Mouse (Mus musculus) CH12.LX (cell line): ENCODE data around the gene Mep1a. TPM values are rescaled to one million over a fixed set of nuclear protein-coding genes. Genes with fewer than 3 reads are reported as not detected.

Experiments used
- DNase-seq: peaks from one replicate; pipeline ENCODE4 v3.0.0-alpha.2; 2013; ENCODE audit errors: extremely low read depth
- H3K27ac ChIP-seq: 2 replicates; pipeline ENCODE4 v1.5.1; 2012; ENCODE audit warnings: low read depth, mild to moderate bottlenecking, control low read depth, moderate library complexity; ENCODE audit not compliant: insufficient read depth
- H3K27me3 ChIP-seq: replicated peaks from 2 replicates; pipeline ENCODE3; 2012; ENCODE audit warnings: inconsistent platforms
- H3K36me3 ChIP-seq, 2 experiments: replicated peaks in 1 of 2; 2 replicates each; pipeline versions ENCODE3 to v1.6.1; 2012; ENCODE audit warnings: inconsistent platforms in 1 of 2, low read length in 1 of 2, mild to moderate bottlenecking in 1 of 2, mixed read lengths in 1 of 2, moderate library complexity in 1 of 2; ENCODE audit not compliant: control insufficient read depth in 1 of 2, insufficient read depth in 1 of 2
- H3K4me1 ChIP-seq, 2 experiments: 2 replicates each; pipeline ENCODE4 v1.6.1; 2012; ENCODE audit warnings: inconsistent platforms in 1 of 2, moderate library complexity in 1 of 2; ENCODE audit not compliant: insufficient read depth in 2 of 2, control insufficient read depth in 1 of 2
- H3K4me2 ChIP-seq: 2 replicates; pipeline ENCODE4 v1.6.1; 2012; ENCODE audit warnings: low read depth, mild to moderate bottlenecking, control low read depth; ENCODE audit not compliant: poor library complexity, insufficient read depth, severe bottlenecking
- H3K4me3 ChIP-seq, 3 experiments: fragments of 150-350 bp in 1 of 3; sonication (generic) in 1 of 3; replicated peaks in 1 of 3; 2 replicates each; pipeline versions ENCODE3 to v1.5.1; 2011 to 2012; ENCODE audit warnings: low read depth in 2 of 3, low read length in 2 of 3, mild to moderate bottlenecking in 2 of 3, moderate library complexity in 2 of 3, control low read depth in 1 of 3, improper control_type of control experiment in 1 of 3, inconsistent platforms in 1 of 3, mixed read lengths in 1 of 3; ENCODE audit not compliant: poor library complexity in 1 of 3
- H3K79me2 ChIP-seq: replicated peaks from 2 replicates; pipeline ENCODE4 v1.6.1; 2012; ENCODE audit warnings: mild to moderate bottlenecking, moderate library complexity; ENCODE audit not compliant: control insufficient read depth, poor library complexity, insufficient read depth, severe bottlenecking; ENCODE audit errors: extremely low read depth
- H3K9ac ChIP-seq: 2 replicates; pipeline ENCODE4 v1.6.1; 2012; ENCODE audit warnings: low read depth, mild to moderate bottlenecking, control low read depth, moderate library complexity; ENCODE audit not compliant: insufficient read depth
- H3K9me3 ChIP-seq: replicated peaks from 2 replicates; pipeline ENCODE3; 2012; ENCODE audit warnings: low read length, inconsistent platforms, mixed read lengths
- BHLHE40 ChIP-seq: IDR thresholded peaks from 2 replicates; pipeline ENCODE4 v1.6.1; 2011; ENCODE audit warnings: mild to moderate bottlenecking, low read depth, low read length, improper control_type of control experiment
- CHD2 ChIP-seq: IDR thresholded peaks from 2 replicates; pipeline ENCODE4 v1.6.1; 2011; ENCODE audit warnings: low read length, improper control_type of control experiment
- CTCF ChIP-seq, 2 experiments: IDR thresholded peaks in 1 of 2; conservative IDR thresholded peaks in 1 of 2; 2 replicates each; pipeline ENCODE4 v1.5.1; 2011 to 2012; ENCODE audit warnings: low read depth in 2 of 2, low read length in 2 of 2, improper control_type of control experiment in 1 of 2, inconsistent platforms in 1 of 2, mild to moderate bottlenecking in 1 of 2, moderate library complexity in 1 of 2
- ETS1 ChIP-seq: conservative IDR thresholded peaks from 2 replicates; pipeline ENCODE4 v1.6.1; 2012; ENCODE audit warnings: low read depth, mild to moderate bottlenecking, inconsistent platforms, low read length, improper control_type of control experiment, moderate library complexity
- JUN ChIP-seq: IDR thresholded peaks from 2 replicates; pipeline ENCODE4 v1.6.1; 2011; ENCODE audit warnings: low read depth, mild to moderate bottlenecking, low read length, improper control_type of control experiment, moderate library complexity; ENCODE audit not compliant: insufficient read depth
- KAT2A ChIP-seq: IDR thresholded peaks from 2 replicates; pipeline ENCODE4 v1.6.1; 2012; ENCODE audit warnings: low read length, improper control_type of control experiment, inconsistent platforms; ENCODE audit not compliant: insufficient replicate concordance
- MAZ ChIP-seq: IDR thresholded peaks from 2 replicates; pipeline ENCODE4 v1.6.1; 2012; ENCODE audit warnings: low read depth, mild to moderate bottlenecking, inconsistent platforms, low read length, improper control_type of control experiment, moderate library complexity
- MEF2A ChIP-seq: IDR thresholded peaks from 2 replicates; pipeline ENCODE4 v1.6.1; 2014; ENCODE audit warnings: low read depth, mild to moderate bottlenecking, inconsistent platforms, low read length, improper control_type of control experiment, borderline replicate concordance
- NRF1 ChIP-seq: IDR thresholded peaks from 2 replicates; pipeline ENCODE4 v1.6.1; 2014; ENCODE audit warnings: low read depth, mild to moderate bottlenecking, inconsistent platforms, low read length, improper control_type of control experiment, moderate library complexity
- POLR2AphosphoS2 ChIP-seq: IDR thresholded peaks from 2 replicates; pipeline ENCODE4 v1.6.1; 2011; ENCODE audit warnings: low read depth, low read length, improper control_type of control experiment
- RAD21 ChIP-seq: IDR thresholded peaks from 2 replicates; pipeline ENCODE4 v1.6.1; 2011; ENCODE audit warnings: low read depth, mild to moderate bottlenecking, low read length, improper control_type of control experiment, moderate library complexity
- RCOR1 ChIP-seq: conservative IDR thresholded peaks from 2 replicates; pipeline ENCODE4 v1.6.1; 2012; ENCODE audit warnings: low read depth, mild to moderate bottlenecking, inconsistent platforms, low read length, improper control_type of control experiment
- SIN3A ChIP-seq: IDR thresholded peaks from 2 replicates; pipeline ENCODE4 v1.6.1; 2012; ENCODE audit warnings: low read length, improper control_type of control experiment, inconsistent platforms
- SMC3 ChIP-seq: IDR thresholded peaks from 2 replicates; pipeline ENCODE4 v1.6.1; 2011; ENCODE audit warnings: low read depth, low read length, improper control_type of control experiment
- TCF12 ChIP-seq: IDR thresholded peaks from 2 replicates; pipeline ENCODE4 v1.6.1; 2014; ENCODE audit warnings: low read depth, mild to moderate bottlenecking, inconsistent platforms, low read length, improper control_type of control experiment
- USF1 ChIP-seq: IDR thresholded peaks from 2 replicates; pipeline ENCODE4 v1.6.1; 2014; ENCODE audit warnings: low read depth, mild to moderate bottlenecking, inconsistent platforms, low read length, improper control_type of control experiment
- ZMIZ1 ChIP-seq: IDR thresholded peaks from 2 replicates; pipeline ENCODE4 v1.6.1; 2012; ENCODE audit warnings: low read depth, mild to moderate bottlenecking, inconsistent platforms, low read length, improper control_type of control experiment
- ZNF384 ChIP-seq: IDR thresholded peaks from 2 replicates; pipeline ENCODE4 v1.6.1; 2012; ENCODE audit warnings: low read depth, low read length, improper control_type of control experiment, inconsistent platforms
- dilution Hi-C: fragments of 300-500 bp; cut with MboI; formaldehyde crosslinking; loops from 2 replicates; pipeline ENCODE4 v1.14.3; 2020; ENCODE audit warnings: low sequenced_read_pairs; ENCODE audit not compliant: extremely low pct_unique_long_range_greater_than_20kb, extremely low pct_ligation_motif_present
- in situ Hi-C: fragments of 300-500 bp; cut with MboI; formaldehyde crosslinking; loops from 3 replicates; pipeline ENCODE4 v1.14.3; 2019; ENCODE audit warnings: low sequenced_read_pairs, low pct_ligation_motif_present, low pct_unique_long_range_greater_than_20kb, mixed read lengths
- polyA plus RNA-seq: library from polyadenylated mRNA; unstranded; fragments of >175 nt; gene quantifications from 2 replicates; pipeline ENCODE4 v1.2.1, GENCODE M21; 2012; ENCODE audit warnings: low read depth; ENCODE audit not compliant: insufficient read length
- total RNA-seq, 2 experiments: library from RNA; depleted of rRNA; stranded (reverse); fragments of 300-350 nt in 1 of 2; fragments of >200 nt in 1 of 2; gene quantifications; 2 replicates each; pipeline ENCODE4 v1.2.3; 2012 to 2014

Gene Mep1a
- total and polyA plus RNA-seq, 3 experiments: not detected

GRCm38 (mm10) chr17:43488439-43489151 is 14.0 kb downstream of the Mep1a start:
- Histone ChIP-seq H3K27me3 (no peaks in the 10 kb centered on the region), H3K79me2 (no peaks in the 10 kb centered on the region), H3K4me1 (no peaks in the 10 kb centered on the region), H3K9ac (no peak overlapping the region), H3K36me3 (no peaks in the 10 kb centered on the region), H3K4me2 (no peak overlapping the region), H3K27ac (no peak overlapping the region), H3K9me3 (peaks cover 14% of the 10 kb centered on the region), H3K4me3 (no peak overlapping the region)
- DNase-seq: no peak
- dilution Hi-C loops: no loop called here
- in situ Hi-C loops: no loop called here
- TF ChIP-seq RAD21 (no peak), MAZ (no peak), SMC3 (no peak), RCOR1 (no peak), ETS1 (no peak), ZMIZ1 (no peak)

DNA sequence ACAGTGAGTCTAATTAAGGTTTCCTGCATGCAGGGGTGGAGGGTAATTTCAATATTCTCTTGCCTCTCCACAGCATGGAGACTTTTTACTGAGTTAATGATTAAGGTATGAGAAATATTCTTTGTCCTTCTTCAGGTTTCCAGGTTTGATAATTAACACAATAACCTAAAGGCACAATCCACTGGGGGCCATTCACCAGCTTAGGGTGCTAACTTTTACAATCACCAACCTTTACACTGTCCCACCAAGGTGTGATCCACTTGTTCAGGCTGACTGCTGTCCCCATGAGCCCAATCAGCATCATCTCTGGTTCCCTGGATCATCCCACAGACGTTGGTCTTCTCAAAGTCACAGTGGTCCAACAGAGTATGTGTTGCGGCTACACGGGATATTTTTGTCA is 16.6 kb downstream of the Mep1a start:
- in situ Hi-C loops (no loop called here), dilution Hi-C loops (no loop called here)
- Histone ChIP-seq H3K9me3 (peaks cover 11% of the 10 kb centered on the region), H3K4me3 (no peak overlapping the region), H3K36me3 (no peaks in the 10 kb centered on the region), H3K27me3 (no peaks in the 10 kb centered on the region), H3K79me2 (no peaks in the 10 kb centered on the region), H3K4me1 (no peaks in the 10 kb centered on the region), H3K4me2 (no peak overlapping the region), H3K27ac (no peak overlapping the region), H3K9ac (no peak overlapping the region)
- no peak for TF ChIP-seq CHD2
- TF ChIP-seq TCF12: no peak
- no peak for TF ChIP-seq USF1
- TF ChIP-seq MEF2A: no peak
- no peak for TF ChIP-seq NRF1
- no peak for TF ChIP-seq ETS1
- TF ChIP-seq CTCF (conservative IDR thresholded peaks at IDR 0.05 in 1 of 2, IDR thresholded peaks at IDR 0.05 in 1 of 2; ENCODE audit: low read depth in 2 of 2, low read length in 2 of 2): no peak
- no peak for TF ChIP-seq JUN
- TF ChIP-seq MAZ: no peak
- no peak for TF ChIP-seq SMC3
- TF ChIP-seq BHLHE40: no peak
- TF ChIP-seq SIN3A: no peak
- no peak for TF ChIP-seq KAT2A
- TF ChIP-seq RCOR1: no peak
- TF ChIP-seq POLR2AphosphoS2: no peak
- no peak for TF ChIP-seq ZNF384
- no peak for DNase-seq
